Mouse (Mus musculus) embryonic fibroblast, embryonic 13.5 days (primary cell): ENCODE data around the gene Itpripl2.

Experiments
- CTCF ChIP-seq: IDR thresholded peaks from 2 replicates; pipeline ENCODE4 v1.5.1; 2011; ENCODE audit warnings: mild to moderate bottlenecking, control low read depth, low read length, moderate library complexity, borderline replicate concordance; ENCODE audit not compliant: insufficient read depth
- POLR2A ChIP-seq: IDR thresholded peaks from 2 replicates; pipeline ENCODE4 v1.6.1; 2011; ENCODE audit warnings: low read depth, mild to moderate bottlenecking, control low read depth, low read length, moderate library complexity

- TF ChIP-seq CTCF (no peak), POLR2A (no peak)
These were observed 8.1 kb upstream of the Itpripl2 start for GRCm38 (mm10) chr7:118499784-118500435.
